Mouse (Mus musculus): ENCODE measurements around the gene Bmt2. TPM values are rescaled to one million over a fixed set of nuclear protein-coding genes. Genes with fewer than 3 reads are reported as not detected.

Gene Bmt2
- polyA plus RNA-seq, 1 experiment from 2014 or later: 9.7 TPM

GRCm38 (mm10) chr6:13601587-13601986 lies 76.2 kb downstream of the Bmt2 start:
- Histone ChIP-seq H3K4me3 (ENCODE audit: low read depth, low read length) (no peak overlapping the region), H3K9ac (replicated peaks; ENCODE audit: low read depth) (no peak overlapping the region), H3K4me1 (ENCODE audit: insufficient read depth, low read depth, low read length) (peaks cover 5% of the 10 kb centered on the region; the same call in 1 of the 2 replicates), H3K27me3 (replicated peaks; ENCODE audit: insufficient read depth, low read length) (no peaks in the 10 kb centered on the region), H3K9me3 (ENCODE audit: low read length) (no peaks in the 10 kb centered on the region), H3K36me3 (ENCODE audit: insufficient read depth, low read length) (no peaks in the 10 kb centered on the region), H3K4me2 (replicated peaks; ENCODE audit: low read depth, low read length) (no peak overlapping the region), H3K27ac (ENCODE audit: low read length) (no peak overlapping the region)
- ATAC-seq: no peak
- no peak for TF ChIP-seq CTCF (IDR thresholded peaks at IDR 0.05)
- TF ChIP-seq EP300 (IDR thresholded peaks at IDR 0.05): no peak
- DNase-seq (ENCODE audit: low spot score): peak; percentile 52
- 38% methylated on average over 6 of the region's 6 CpGs for WGBS

- Histone ChIP-seq H3K9ac (replicated peaks; ENCODE audit: low read depth) (no peak overlapping the region), H3K4me3 (ENCODE audit: low read depth, low read length) (no peak overlapping the region), H3K4me2 (replicated peaks; ENCODE audit: low read depth, low read length) (no peak overlapping the region), H3K36me3 (ENCODE audit: insufficient read depth, low read length) (peaks cover 5% of the 10 kb centered on the region; the same call in 1 of the 2 replicates), H3K4me1 (ENCODE audit: insufficient read depth, low read depth, low read length) (peaks cover 5% of the 10 kb centered on the region; the same call in 1 of the 2 replicates), H3K27ac (ENCODE audit: low read length) (no peak overlapping the region), H3K27me3 (replicated peaks; ENCODE audit: insufficient read depth, low read length) (no peaks in the 10 kb centered on the region), H3K9me3 (ENCODE audit: low read length) (no peaks in the 10 kb centered on the region)
- ATAC-seq (no peak), DNase-seq (ENCODE audit: low spot score) (no peak)
- 89% methylated on average over 7 of the region's 7 CpGs for WGBS
- TF ChIP-seq EP300 (IDR thresholded peaks at IDR 0.05) (no peak), CTCF (IDR thresholded peaks at IDR 0.05) (no peak)
Measured at GRCm38 (mm10) chr6:13598239-13598923, 79.4 kb downstream of the Bmt2 start.

DNA sequence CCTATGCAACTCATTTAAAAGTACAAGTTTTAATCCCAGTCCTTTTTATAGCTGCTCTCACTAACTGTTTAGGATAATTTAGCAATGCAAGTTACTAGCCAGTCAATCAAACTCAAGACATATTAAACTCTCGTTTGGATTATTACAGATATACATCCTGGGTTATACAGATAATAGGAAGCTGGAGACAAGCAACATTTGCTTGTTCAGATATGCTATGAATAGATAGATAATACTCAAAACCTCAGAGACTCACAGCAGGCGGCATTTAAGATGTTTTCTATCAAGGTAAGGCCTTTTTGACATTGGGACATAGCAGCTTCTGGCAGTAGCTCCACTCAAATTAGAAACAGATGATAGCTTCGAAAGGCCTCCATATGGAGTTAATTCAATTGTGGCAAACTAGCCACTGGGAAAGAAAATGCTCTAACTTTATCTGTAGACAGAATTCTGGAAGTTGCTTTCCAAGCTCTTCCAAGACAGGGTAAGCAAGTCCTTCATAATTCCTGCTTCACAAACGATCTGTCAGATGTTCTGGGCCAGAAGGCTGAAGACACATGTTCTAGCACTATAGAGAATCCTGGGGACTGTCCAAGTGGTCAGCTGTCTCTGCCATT lies 84.9 kb downstream of the Bmt2 start:
- ATAC-seq: no peak
- 77% methylated on average over 4 of the region's 4 CpGs for WGBS

GRCm38 (mm10) chr6:13586560-13586959 lies 91.2 kb downstream of the Bmt2 start:
- no peaks in the 10 kb centered on the region for H3K4me1 ChIP-seq (ENCODE audit: insufficient read depth, low read depth, low read length)
- peaks cover 8% of the 10 kb centered on the region; the same call in 1 of the 2 replicates for H3K36me3 ChIP-seq (ENCODE audit: insufficient read depth, low read length)
- H3K9me3 ChIP-seq (ENCODE audit: low read length): no peaks in the 10 kb centered on the region
- no peak for TF ChIP-seq EP300 (IDR thresholded peaks at IDR 0.05)
- TF ChIP-seq CTCF (IDR thresholded peaks at IDR 0.05): no peak
- ATAC-seq (no peak), DNase-seq (ENCODE audit: low spot score) (no peak)
- 44% methylated on average over 2 of the region's 2 CpGs for WGBS
- no peaks in the 10 kb centered on the region for H3K27me3 ChIP-seq (replicated peaks; ENCODE audit: insufficient read depth, low read length)
- H3K9ac ChIP-seq (replicated peaks; ENCODE audit: low read depth): no peak overlapping the region
- no peak overlapping the region for H3K4me2 ChIP-seq (replicated peaks; ENCODE audit: low read depth, low read length)
- H3K4me3 ChIP-seq (ENCODE audit: low read depth, low read length): no peak overlapping the region
- no peak overlapping the region for H3K27ac ChIP-seq (ENCODE audit: low read length)

More for the DNA sequence above, 84.9 kb downstream of the Bmt2 start:
- peaks cover 18% of the 10 kb centered on the region; the same call in 1 of the 2 replicates for H3K36me3 ChIP-seq (ENCODE audit: insufficient read depth, low read length)
- H3K4me2 ChIP-seq (replicated peaks; ENCODE audit: low read depth, low read length): no peak overlapping the region
- H3K4me3 ChIP-seq (ENCODE audit: low read depth, low read length): no peak overlapping the region
- no peak overlapping the region for H3K27ac ChIP-seq (ENCODE audit: low read length)
- TF ChIP-seq EP300 (IDR thresholded peaks at IDR 0.05) (no peak), CTCF (IDR thresholded peaks at IDR 0.05) (no peak)
- no peaks in the 10 kb centered on the region for H3K9me3 ChIP-seq (ENCODE audit: low read length)
- DNase-seq (ENCODE audit: low spot score): no peak
- H3K9ac ChIP-seq (replicated peaks; ENCODE audit: low read depth): no peak overlapping the region
- no peaks in the 10 kb centered on the region for H3K4me1 ChIP-seq (ENCODE audit: insufficient read depth, low read depth, low read length)
- H3K27me3 ChIP-seq (replicated peaks; ENCODE audit: insufficient read depth, low read length): no peaks in the 10 kb centered on the region

DNA sequence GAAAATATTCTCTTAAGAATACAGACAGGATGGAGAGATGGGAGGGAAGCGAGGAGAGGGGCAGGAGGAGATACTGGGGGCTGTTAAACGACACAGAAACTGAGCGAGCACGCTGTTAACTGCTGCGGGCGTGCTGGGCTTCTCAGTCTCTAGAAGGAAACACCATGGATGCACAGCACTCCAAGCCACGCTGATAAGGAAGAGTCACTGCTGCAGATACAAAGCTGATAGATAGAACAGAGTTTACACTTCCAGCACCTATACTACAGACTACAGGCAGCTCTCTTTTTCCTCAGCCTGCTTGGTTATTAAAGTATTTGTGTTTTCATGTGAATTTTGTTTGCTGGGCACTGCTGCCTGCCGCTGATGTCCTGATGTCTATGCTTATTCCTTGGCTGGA lies 91.6 kb downstream of the Bmt2 start:
- DNase-seq (ENCODE audit: low spot score) (no peak), ATAC-seq (no peak)
- WGBS: 73% methylated on average over 8 of the region's 8 CpGs
- H3K9ac ChIP-seq (replicated peaks; ENCODE audit: low read depth): no peak overlapping the region
- peaks cover 5% of the 10 kb centered on the region; the same call in 1 of the 2 replicates for H3K36me3 ChIP-seq (ENCODE audit: insufficient read depth, low read length)
- H3K4me2 ChIP-seq (replicated peaks; ENCODE audit: low read depth, low read length): no peak overlapping the region
- TF ChIP-seq CTCF (IDR thresholded peaks at IDR 0.05): no peak
- no peak for TF ChIP-seq EP300 (IDR thresholded peaks at IDR 0.05)
- H3K27me3 ChIP-seq (replicated peaks; ENCODE audit: insufficient read depth, low read length): no peaks in the 10 kb centered on the region
- H3K27ac ChIP-seq (ENCODE audit: low read length): no peak overlapping the region
- no peak overlapping the region for H3K4me3 ChIP-seq (ENCODE audit: low read depth, low read length)
- no peaks in the 10 kb centered on the region for H3K4me1 ChIP-seq (ENCODE audit: insufficient read depth, low read depth, low read length)
- H3K9me3 ChIP-seq (ENCODE audit: low read length): no peaks in the 10 kb centered on the region

DNA sequence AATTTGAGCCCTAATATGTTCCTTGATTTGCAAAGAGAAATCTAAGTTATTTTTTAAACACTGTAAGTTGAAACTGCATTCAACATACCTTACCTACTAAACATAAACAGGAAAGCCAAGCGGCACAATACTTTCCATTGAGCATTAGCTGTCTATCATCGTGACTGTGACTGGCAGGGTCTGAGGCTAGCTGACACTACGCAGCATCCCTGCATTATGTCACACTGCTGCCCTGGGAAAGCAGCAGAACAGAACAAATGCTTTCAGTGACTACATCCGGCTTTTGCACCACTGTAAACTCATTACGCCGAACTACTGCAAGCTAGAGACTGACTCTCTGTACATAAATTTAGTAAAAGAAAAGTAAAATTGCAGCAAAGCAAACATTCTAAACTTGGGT lies 93.0 kb downstream of the Bmt2 start:
- H3K4me2 ChIP-seq (replicated peaks; ENCODE audit: low read depth, low read length): no peak overlapping the region
- TF ChIP-seq EP300 (IDR thresholded peaks at IDR 0.05) (no peak), CTCF (IDR thresholded peaks at IDR 0.05) (no peak)
- H3K9ac ChIP-seq (replicated peaks; ENCODE audit: low read depth): no peak overlapping the region
- ATAC-seq (no peak), DNase-seq (ENCODE audit: low spot score) (no peak)
- WGBS: 83% methylated on average over 6 of the region's 6 CpGs
- H3K27ac ChIP-seq (ENCODE audit: low read length): no peak overlapping the region
- no peaks in the 10 kb centered on the region for H3K27me3 ChIP-seq (replicated peaks; ENCODE audit: insufficient read depth, low read length)
- H3K9me3 ChIP-seq (ENCODE audit: low read length): no peaks in the 10 kb centered on the region
- no peak overlapping the region for H3K4me3 ChIP-seq (ENCODE audit: low read depth, low read length)
- H3K4me1 ChIP-seq (ENCODE audit: insufficient read depth, low read depth, low read length): no peaks in the 10 kb centered on the region
- peaks cover 7% of the 10 kb centered on the region; the same call in 1 of the 2 replicates for H3K36me3 ChIP-seq (ENCODE audit: insufficient read depth, low read length)

Measured in lung, postnatal 0 days (tissue).